Mouse (Mus musculus): Measurements from ENCODE around the gene Vmn1r76.

Vmn1r76 gene

DNA sequence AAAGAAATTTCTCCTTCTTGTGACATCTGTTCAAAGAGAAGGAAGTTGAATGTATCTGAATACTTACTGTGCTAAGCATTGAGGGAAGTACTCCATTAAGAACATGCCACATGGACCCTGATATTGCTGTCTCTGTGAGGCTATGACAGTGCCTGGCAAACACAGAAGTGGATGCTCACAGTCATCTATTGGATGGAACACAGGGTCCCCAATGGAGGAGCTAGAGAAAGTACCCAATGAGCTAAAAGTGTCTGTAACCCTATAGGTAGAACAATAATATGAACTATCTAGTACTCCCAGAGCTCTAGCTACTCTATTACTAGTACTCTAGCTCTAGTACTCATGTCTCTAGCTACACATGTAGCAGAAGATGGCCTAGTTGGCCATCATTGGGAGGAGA is at the start of gene Vmn1r76:
TSS of gene Vmn1r76 (minus strand) at position 101 of the 400 bp plus-strand sequence.
- no peak for DNase-seq (ENCODE audit: low read depth)

DNA sequence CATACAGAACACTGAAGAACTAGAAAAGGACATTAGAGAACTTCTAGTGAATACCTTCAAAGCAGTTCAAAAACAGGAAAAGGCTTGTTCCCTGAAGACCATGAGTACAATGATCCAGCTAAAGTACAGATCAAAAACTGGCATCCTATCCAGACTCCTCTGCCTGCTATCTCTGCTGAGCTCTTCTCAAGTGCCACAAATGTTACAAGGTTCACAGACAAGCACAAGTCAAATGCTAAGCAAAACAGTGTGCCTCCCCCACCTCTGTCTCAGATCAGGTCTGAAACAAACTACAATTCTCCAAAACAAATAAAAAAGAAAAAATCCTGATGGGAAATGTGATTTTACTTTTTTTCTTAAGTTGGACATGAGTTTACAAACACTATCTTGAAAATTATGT is 34.6 kb upstream of the Vmn1r76 start:
- DNase-seq (ENCODE audit: low read depth) = no peak

DNA sequence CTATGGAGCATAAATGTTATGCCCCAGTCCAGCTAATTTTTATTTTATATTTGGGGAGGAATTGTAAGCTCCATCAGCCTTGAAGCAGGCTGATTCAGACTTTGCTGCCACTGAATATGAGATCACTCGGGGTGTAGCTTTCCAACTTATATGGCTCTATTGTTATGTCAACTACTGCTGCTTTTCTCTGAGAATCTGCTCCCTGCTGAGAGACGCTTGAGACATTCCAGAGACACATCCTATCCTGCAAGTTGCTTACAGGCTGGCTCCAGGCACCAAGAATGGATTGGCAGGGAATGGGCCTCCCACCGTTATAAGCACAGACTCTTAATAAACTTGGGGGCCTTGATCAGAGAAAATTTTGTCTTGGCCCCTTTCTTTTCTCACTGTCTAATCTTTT is 10.0 kb upstream of the Vmn1r76 start:
- DNase-seq (ENCODE audit: low read depth) = no peak

DNA sequence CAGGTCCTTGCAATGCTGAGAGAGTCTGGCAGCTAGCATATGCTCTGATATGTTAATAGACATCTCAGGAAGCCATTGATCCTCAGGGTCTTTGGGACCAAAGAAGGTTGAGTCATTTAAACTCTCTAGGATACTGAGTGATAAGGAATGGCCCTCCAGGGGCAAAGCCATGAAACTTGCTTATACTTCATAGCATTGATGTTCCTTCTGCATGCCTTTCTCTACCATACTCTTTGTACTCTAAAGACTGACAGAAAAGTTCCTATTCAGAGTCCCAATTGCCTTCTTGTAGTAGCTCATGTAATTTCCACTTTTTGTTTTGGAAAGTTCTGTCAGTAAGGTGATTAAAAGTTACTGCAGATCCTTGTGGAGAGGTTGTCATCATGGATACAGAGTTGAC is 63.7 kb downstream of the Vmn1r76 start, which contains the start of gene Vmn1r75:
TSS of gene Vmn1r75 (plus strand) at position 301 of the 400 bp plus-strand sequence.
- DNase-seq (ENCODE audit: low read depth) = no peak
